Mouse (Mus musculus): Measurements from ENCODE around the gene Tmem100. TPM values are rescaled to one million over a fixed set of nuclear protein-coding genes. Genes with fewer than 3 reads are reported as not detected.
A peak's percentile ranks its signal among the peaks of the same experiment; 100 is the strongest.

Tmem100 gene
- total RNA-seq, 2 experiments from 2014 or later = 13.2 to 22.4 TPM

- intact Hi-C loops (cut with DNase I) = loop anchor here (5.0 kb wide), 1 partner anchor 284 kb away; no protein-coding TSS in a partner anchor
- DNase-seq = no peak
Measured at GRCm38 (mm10) chr11:90007791-90008531, 22.2 kb upstream of the Tmem100 start.

GRCm38 (mm10) chr11:90013657-90014056 lies 16.5 kb upstream of the Tmem100 start:
- no peak for DNase-seq
- intact Hi-C loops (cut with DNase I) = no loop called here

GRCm38 (mm10) chr11:90015281-90015680 lies 14.9 kb upstream of the Tmem100 start:
- DNase-seq = no peak
- intact Hi-C loops (cut with DNase I) = no loop called here

GRCm38 (mm10) chr11:90019161-90019560 lies 11.0 kb upstream of the Tmem100 start:
- intact Hi-C loops (cut with DNase I) = loop anchor here (1.0 kb wide), 2 partner anchors 30 to 150 kb away; no protein-coding TSS in a partner anchor
- peak; percentile 33 to 49 for DNase-seq

- no peak for DNase-seq
- intact Hi-C loops (cut with DNase I) = no loop called here
Measured at GRCm38 (mm10) chr11:90025891-90026801, 4.0 kb upstream of the Tmem100 start.

GRCm38 (mm10) chr11:90026802-90027174 lies 3.4 kb upstream of the Tmem100 start:
- intact Hi-C loops (cut with DNase I) = no loop called here
- no peak for DNase-seq

GRCm38 (mm10) chr11:90027216-90027615 lies 2.9 kb upstream of the Tmem100 start:
- intact Hi-C loops (cut with DNase I) = no loop called here
- no peak for DNase-seq

- DNase-seq = no peak
- intact Hi-C loops (cut with DNase I) = no loop called here
Measured at GRCm38 (mm10) chr11:90028746-90029145, 1.4 kb upstream of the Tmem100 start.

- DNase-seq = peak; percentile 55 to 64
- intact Hi-C loops (cut with DNase I) = no loop called here
Measured at GRCm38 (mm10) chr11:90029354-90029753, 794 bp upstream of the Tmem100 start.

GRCm38 (mm10) chr11:90030557-90030956 lies 409 bp downstream of the Tmem100 start:
- intact Hi-C loops (cut with DNase I) = no loop called here
- DNase-seq = peak; percentile 58 to 62

GRCm38 (mm10) chr11:90031076-90031475 lies 928 bp downstream of the Tmem100 start:
- DNase-seq = no peak
- intact Hi-C loops (cut with DNase I) = no loop called here

GRCm38 (mm10) chr11:90032807-90033206 lies 2.7 kb downstream of the Tmem100 start:
- DNase-seq = no peak
- intact Hi-C loops (cut with DNase I) = no loop called here

GRCm38 (mm10) chr11:90033442-90033841 lies 3.3 kb downstream of the Tmem100 start:
- no peak for DNase-seq
- intact Hi-C loops (cut with DNase I) = no loop called here

- no peak for DNase-seq
- intact Hi-C loops (cut with DNase I) = no loop called here
Measured at GRCm38 (mm10) chr11:90034646-90035045, 4.5 kb downstream of the Tmem100 start.

GRCm38 (mm10) chr11:90035532-90035931 lies 5.4 kb downstream of the Tmem100 start:
- intact Hi-C loops (cut with DNase I) = no loop called here
- DNase-seq = no peak

- intact Hi-C loops (cut with DNase I) = no loop called here
Measured at GRCm38 (mm10) chr11:90036416-90036815, 6.3 kb downstream of the Tmem100 start.

GRCm38 (mm10) chr11:90038022-90038421 lies 7.9 kb downstream of the Tmem100 start:
- intact Hi-C loops (cut with DNase I) = loop anchor here (1.0 to 2.0 kb wide), 3 partner anchors 49 to 131 kb away; no protein-coding TSS in a partner anchor
- peak; percentile 59 to 73 for DNase-seq

More at GRCm38 (mm10) chr11:90036416-90036815, 6.3 kb downstream of the Tmem100 start:
- DNase-seq = no peak

GRCm38 (mm10) chr11:90044459-90044858 lies 14.3 kb downstream of the Tmem100 start:
- intact Hi-C loops (cut with DNase I) = no loop called here
- DNase-seq = no peak

GRCm38 (mm10) chr11:90046211-90046610 lies 16.1 kb downstream of the Tmem100 start:
- intact Hi-C loops (cut with DNase I) = no loop called here
- no peak for DNase-seq

- intact Hi-C loops (cut with DNase I) = no loop called here
Measured at GRCm38 (mm10) chr11:90047271-90047670, 17.1 kb downstream of the Tmem100 start.

GRCm38 (mm10) chr11:90050016-90050415 lies 19.9 kb downstream of the Tmem100 start:
- DNase-seq = no peak
- intact Hi-C loops (cut with DNase I) = loop anchor here (5.0 kb wide), 1 partner anchor 42 kb away; no protein-coding TSS in a partner anchor

More at GRCm38 (mm10) chr11:90047271-90047670, 17.1 kb downstream of the Tmem100 start:
- no peak for DNase-seq
